ENCODE assay signal across 11 mouse cellular contexts in genomic region chr11:97585932-97586331, GRCm38 (mm10). TPM values are rescaled to one million over a fixed set of nuclear protein-coding genes. Genes with fewer than 3 reads are reported as not detected.
A peak's percentile ranks its signal among the peaks of the same experiment; 100 is the strongest.
DNase-seq lines count a peak whose midpoint lies in the region; ATAC-seq and TF ChIP-seq lines count a peak whose summit lies in the region.
"Had no signal": no experiment of that assay in that cellular context is flagged by ENCODE, and none has a peak within 500 bp of the region (broad histone marks: within the 10 kb centered on the region; RNA-seq: fewer than 3 reads in every experiment).

No protein-coding gene starts in this region.

- no peaks in the 10 kb centered on the region for H3K9me3 ChIP-seq in kidney, postnatal 0 days (replicated peaks; ENCODE audit: low read length)

- DNase-seq in heart, adult 18-20 months, result peak; percentile 22 to 58
- peak; percentile 38 to 50 for DNase-seq in heart, postnatal 10 days
- DNase-seq in kidney, postnatal 0 days (ENCODE audit: low spot score), result peak; percentile 55
- peak; percentile 89 for DNase-seq in lung, postnatal 36 days
- no peak for DNase-seq in adrenal gland, adult 8-10 months
- DNase-seq in thymus, postnatal 14 days, result no peak
- DNase-seq: cerebellum, adult 11 months; midbrain, embryonic 14.5 days had no signal

- WGBS in kidney, postnatal 0 days, result 40% methylated on average over 10 of the region's 10 CpGs

- no peak overlapping the region for H3K4me2 ChIP-seq in kidney, postnatal 0 days (ENCODE audit: low read length)

- no peaks in the 10 kb centered on the region for H3K27me3 ChIP-seq in kidney, postnatal 0 days (ENCODE audit: insufficient read depth, low read length)

- no peak overlapping the region for H3K4me3 ChIP-seq in kidney, postnatal 0 days (replicated peaks; ENCODE audit: low read depth, low read length)

- TF ChIP-seq CTCF in kidney, postnatal 0 days (IDR thresholded peaks at IDR 0.05; ENCODE audit: low read depth), result no peak

- ATAC-seq in kidney, postnatal 0 days (replicated peaks; ENCODE audit: low FRiP score, low read depth), result no peak; the same call in 1 of the 2 replicates
- no peak for ATAC-seq in megakaryocyte progenitor cell, adult 5-6 weeks (replicated peaks; ENCODE audit: poor library complexity)
- ATAC-seq: forebrain, embryonic 14.5 days; hindbrain, embryonic 16.5 days had no signal

- no peaks in the 10 kb centered on the region for H3K4me1 ChIP-seq in kidney, postnatal 0 days (replicated peaks; ENCODE audit: insufficient read depth, low read length)

- intact Hi-C loops in heart, postnatal 10 days (cut with DNase I), result no loop called here

- no peak overlapping the region for H3K9ac ChIP-seq in kidney, postnatal 0 days (ENCODE audit: low read depth, low read length)

- no peaks in the 10 kb centered on the region for H3K36me3 ChIP-seq in kidney, postnatal 0 days (ENCODE audit: insufficient read depth, low read length)

- peak overlapping the region; percentile 68; the same call in 1 of the 2 replicates for H3K27ac ChIP-seq in kidney, postnatal 0 days

RNA-seq across cellular contexts. Expression of gene Srcin1, which starts 9.9 kb away (rescaled TPM):
- total RNA-seq in heart, adult 18-20 months (2021), result under 1 TPM; 0.18 to 0.25 TPM
- under 1 TPM; 0.19 to 0.20 TPM for total RNA-seq in heart, postnatal 10 days (2021)
- polyA plus RNA-seq in kidney, postnatal 0 days (2015; fragmentation: Nextera tagmentation; extraction: Ambion mirVana), result 0.59 and 0.70 TPM in 2 replicates
- 0.02 TPM in 1 of 2 replicates, not detected in the other for total RNA-seq in megakaryocyte progenitor cell, adult 5-6 weeks (2015)
- not detected in 2 replicates for total RNA-seq in megakaryocyte progenitor cell, adult 5-6 weeks (2017)
- 10 to 100 TPM; 10.7 to 37.6 (median 19.9) TPM for total RNA-seq in adrenal gland, adult 8-10 months (2022)

RNA-seq across cellular contexts. Expression of gene Epop, which starts 43.6 kb away (rescaled TPM):
- total RNA-seq in heart, adult 18-20 months (2021), result 1 to 10 TPM in 1 of 2 experiments, under 1 TPM in 1; 0.84 to 1.1 TPM
- total RNA-seq in heart, postnatal 10 days (2021), result 1 to 10 TPM in 1 of 2 experiments, under 1 TPM in 1; 0.57 to 1.0 TPM
- polyA plus RNA-seq in kidney, postnatal 0 days (2015; fragmentation: Nextera tagmentation; extraction: Ambion mirVana), result 2.9 and 4.1 TPM in 2 replicates
- 3.4 and 4.0 TPM in 2 replicates for total RNA-seq in megakaryocyte progenitor cell, adult 5-6 weeks (2015)
- total RNA-seq in megakaryocyte progenitor cell, adult 5-6 weeks (2017), result 0.62 and 0.91 TPM in 2 replicates
- 1 to 10 TPM; 2.1 to 5.4 (median 4.0) TPM for total RNA-seq in adrenal gland, adult 8-10 months (2022)

Comparison
In these comparisons a context has a peak if more than half of its experiments do, and no peak if none do; other contexts are left out.
1. DNase-seq: peak in heart, adult 18-20 months (2 of 2), heart, postnatal 10 days (2 of 2), kidney, postnatal 0 days (single experiment) and lung, postnatal 36 days (single experiment); none in adrenal gland, adult 8-10 months (single experiment) and thymus, postnatal 14 days (single experiment).
2. RNA of gene Srcin1, which starts 9.9 kb away (total RNA-seq): 10.7 to 37.6 TPM in adrenal gland, adult 8-10 months; 0.18 to 0.25 TPM in heart, adult 18-20 months, 0.19 to 0.20 TPM in heart, postnatal 10 days and 0.02 TPM in megakaryocyte progenitor cell, adult 5-6 weeks; every median in the first group is over 4 times any median in the second.